In genomic region chr9:111312442-111313141, GRCm38 (mm10) we compare ENCODE assay signal across 9 mouse cellular contexts. TPM values are rescaled to one million over a fixed set of nuclear protein-coding genes. Genes with fewer than 3 reads are reported as not detected.
DNase-seq lines count a peak whose midpoint lies in the region; ATAC-seq lines count a peak whose summit lies in the region.
"Had no signal": no experiment of that assay in that cellular context is flagged by ENCODE, and none has a peak within 500 bp of the region (broad histone marks: within the 10 kb centered on the region; RNA-seq: fewer than 3 reads in every experiment).

No protein-coding gene starts in this region.

- H3K36me3 ChIP-seq in heart, embryonic 10.5 days = no peaks in the 10 kb centered on the region
- H3K36me3 ChIP-seq in embryonic facial prominence, embryonic 10.5 days (replicated peaks) = no peaks in the 10 kb centered on the region
- no peaks in the 10 kb centered on the region for H3K36me3 ChIP-seq in neural tube, embryonic 11.5 days (ENCODE audit: control insufficient read depth, insufficient read depth, low read length)

- H3K9me3 ChIP-seq in heart, embryonic 10.5 days = no peaks in the 10 kb centered on the region
- H3K9me3 ChIP-seq in embryonic facial prominence, embryonic 10.5 days = peaks cover 18% of the 10 kb centered on the region
- no peaks in the 10 kb centered on the region for H3K9me3 ChIP-seq in neural tube, embryonic 11.5 days (ENCODE audit: control insufficient read depth, low read length)

- H3K27ac ChIP-seq in heart, embryonic 10.5 days = peak overlapping the region; percentile 56
- no peak overlapping the region; the same call in 1 of the 2 replicates for H3K27ac ChIP-seq in embryonic facial prominence, embryonic 10.5 days (replicated peaks)
- H3K27ac ChIP-seq in neural tube, embryonic 11.5 days (ENCODE audit: low read depth, low read length) = no peak overlapping the region

- peak; percentile 64; the same call in 1 of the 2 replicates for ATAC-seq in neural tube, embryonic 11.5 days (ENCODE audit: insufficient read depth, low FRiP score, low TSS enrichment)

- no peak for DNase-seq in heart, embryonic 10.5 days (ENCODE audit: low spot score)
- no peak for DNase-seq in heart, adult 9 months (ENCODE audit: low spot score in 2 of 2)
- DNase-seq in Muller cell, postnatal 12 days (ENCODE audit: inconsistent ontology term) = peak; percentile 47
- peak; percentile 55 for DNase-seq in embryonic facial prominence, embryonic 10.5 days (ENCODE audit: low spot score)
- DNase-seq in induced T-regulatory cell, adult 2 months (ENCODE audit: low read depth) = peak; percentile 7
- DNase-seq in neural tube, embryonic 11.5 days (ENCODE audit: low spot score) = peak; percentile 38
- no peak for DNase-seq in gastrocnemius, adult 8-10 months (ENCODE audit: low spot score in 2 of 2)
- DNase-seq in gastrocnemius, postnatal 36 days = no peak

- H3K4me3 ChIP-seq in heart, embryonic 10.5 days = peak overlapping the region; percentile 67
- peak overlapping the region; percentile 62 for H3K4me3 ChIP-seq in embryonic facial prominence, embryonic 10.5 days
- peak overlapping the region; percentile 49 for H3K4me3 ChIP-seq in neural tube, embryonic 11.5 days (ENCODE audit: low read depth, low read length)

- intact Hi-C loops in gastrocnemius, postnatal 36 days (cut with DNase I) = no loop called here

- H3K27me3 ChIP-seq in heart, embryonic 10.5 days (ENCODE audit: insufficient read depth, poor library complexity, severe bottlenecking) = peaks cover 67% of the 10 kb centered on the region
- peaks cover 64% of the 10 kb centered on the region for H3K27me3 ChIP-seq in embryonic facial prominence, embryonic 10.5 days (replicated peaks; ENCODE audit: low read depth, poor library complexity, severe bottlenecking)
- peaks cover 38% of the 10 kb centered on the region for H3K27me3 ChIP-seq in neural tube, embryonic 11.5 days (ENCODE audit: control insufficient read depth, insufficient read depth, low read length)

- H3K4me1 ChIP-seq in heart, embryonic 10.5 days = peaks cover 16% of the 10 kb centered on the region
- peaks cover 15% of the 10 kb centered on the region for H3K4me1 ChIP-seq in embryonic facial prominence, embryonic 10.5 days
- H3K4me1 ChIP-seq in neural tube, embryonic 11.5 days (ENCODE audit: control insufficient read depth, insufficient read depth, low read length) = peaks cover 8% of the 10 kb centered on the region; the same call in 1 of the 2 replicates

- WGBS in heart, embryonic 10.5 days = under 1% methylated on average over 57 of the region's 59 CpGs
- 1% methylated on average over 59 of the region's 59 CpGs for WGBS in embryonic facial prominence, embryonic 10.5 days
- under 1% methylated on average over 38 of the region's 59 CpGs for WGBS in neural tube, embryonic 11.5 days

- H3K9ac ChIP-seq in neural tube, embryonic 11.5 days (ENCODE audit: low read length) = peak overlapping the region; percentile 49

- H3K4me2 ChIP-seq in neural tube, embryonic 11.5 days (ENCODE audit: low read depth) = peak overlapping the region; percentile 83

RNA-seq across cellular contexts. Expression of gene Trank1, which starts 1.1 kb away (rescaled TPM):
- polyA plus RNA-seq in heart, embryonic 10.5 days (2016; fragmentation: Nextera tagmentation; extraction: Ambion mirVana) = 0.08 and 0.21 TPM in 2 replicates
- polyA plus RNA-seq in embryonic facial prominence, embryonic 10.5 days (2016; fragmentation: Nextera tagmentation; extraction: Ambion mirVana) = 0.09 and 0.11 TPM in 2 replicates
- polyA plus RNA-seq in neural tube, embryonic 11.5 days (2014; fragmentation: Nextera tagmentation; extraction: Ambion mirVana) = 0.16 and 0.34 TPM in 2 replicates
- under 1 TPM; 0.03 to 0.19 (median 0.06) TPM for total RNA-seq in gastrocnemius, adult 8-10 months (2022)
- not detected for total RNA-seq in gastrocnemius, postnatal 36 days (2021)
- total RNA-seq: MEL had no signal

RNA-seq across cellular contexts. Expression of gene Epm2aip1, which starts 40.9 kb away (rescaled TPM):
- polyA plus RNA-seq in heart, embryonic 10.5 days (2016; fragmentation: Nextera tagmentation; extraction: Ambion mirVana) = 24.7 and 28.4 TPM in 2 replicates
- 29.7 and 30.4 TPM in 2 replicates for polyA plus RNA-seq in embryonic facial prominence, embryonic 10.5 days (2016; fragmentation: Nextera tagmentation; extraction: Ambion mirVana)
- 45.4 and 47.8 TPM in 2 replicates for polyA plus RNA-seq in neural tube, embryonic 11.5 days (2014; fragmentation: Nextera tagmentation; extraction: Ambion mirVana)
- 10 to 100 TPM; 17.2 to 23.4 (median 22.3) TPM for total RNA-seq in gastrocnemius, adult 8-10 months (2022)
- 10 to 100 TPM; 16.1 to 22.4 TPM for total RNA-seq in gastrocnemius, postnatal 36 days (2021)

RNA-seq across cellular contexts. Expression of gene Mlh1, which starts 41.0 kb away (rescaled TPM):
- 51.7 and 52.6 TPM in 2 replicates for polyA plus RNA-seq in heart, embryonic 10.5 days (2016; fragmentation: Nextera tagmentation; extraction: Ambion mirVana)
- 52.7 and 56.8 TPM in 2 replicates for polyA plus RNA-seq in embryonic facial prominence, embryonic 10.5 days (2016; fragmentation: Nextera tagmentation; extraction: Ambion mirVana)
- polyA plus RNA-seq in neural tube, embryonic 11.5 days (2014; fragmentation: Nextera tagmentation; extraction: Ambion mirVana) = 43.9 and 48.6 TPM in 2 replicates
- 1 to 10 TPM; 2.7 to 5.6 (median 3.8) TPM for total RNA-seq in gastrocnemius, adult 8-10 months (2022)
- 1 to 10 TPM; 4.9 to 8.4 TPM for total RNA-seq in gastrocnemius, postnatal 36 days (2021)

Comparison
In these comparisons a context has a peak if more than half of its experiments do, and no peak if none do; other contexts are left out.
1. DNase-seq: peak in Muller cell, postnatal 12 days (single experiment), embryonic facial prominence, embryonic 10.5 days (single experiment), induced T-regulatory cell, adult 2 months (single experiment) and neural tube, embryonic 11.5 days (single experiment); none in heart, embryonic 10.5 days (single experiment), heart, adult 9 months (0 of 2), gastrocnemius, adult 8-10 months (0 of 2) and gastrocnemius, postnatal 36 days (0 of 2).
2. Peak in every context shown above with its lines, with median percentiles within 50 percentile points of each other: H3K4me3 ChIP-seq.